Mouse (Mus musculus) cerebellum, adult 2 months (tissue): ENCODE data around the gene Gm49396.

Experiments
- CTCF ChIP-seq: fragments of 200-500 bp; IDR thresholded peaks from 2 replicates; pipeline ENCODE4 v1.5.1; 2011; ENCODE audit warnings: low read depth, mild to moderate bottlenecking, control low read depth, low read length, moderate library complexity, borderline replicate concordance; ENCODE audit not compliant: insufficient read depth
- POLR2A ChIP-seq: fragments of 200-500 bp; IDR thresholded peaks from 2 replicates; pipeline ENCODE4 v1.6.1; 2011; ENCODE audit warnings: low read length, control low read depth, borderline replicate concordance; ENCODE audit not compliant: insufficient read depth

DNA sequence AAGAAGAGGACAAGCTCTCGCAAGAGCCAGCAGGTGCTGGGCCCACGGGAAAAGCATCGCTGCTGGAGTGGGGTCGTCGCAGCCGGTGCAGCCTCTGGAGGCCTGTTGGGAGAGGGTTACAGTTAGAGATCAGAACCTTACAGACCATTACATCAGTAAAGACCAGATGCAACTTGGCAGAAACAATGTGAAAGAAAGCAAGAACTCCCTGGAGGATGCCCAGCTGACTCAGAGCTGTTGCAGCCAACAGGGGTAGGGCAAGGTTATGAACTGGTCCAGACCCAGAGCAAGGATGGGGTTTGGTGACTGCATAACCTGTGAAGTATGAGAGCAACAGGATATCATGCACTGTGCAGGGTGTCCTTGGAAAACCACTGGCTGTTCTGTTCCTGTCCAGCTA lies 38.7 kb upstream of the Gm49396 start:
- TF ChIP-seq CTCF: no peak
- TF ChIP-seq POLR2A: no peak
